8 mouse cellular contexts compared by ENCODE assay signal in genomic region chr6:30303771-30304398, GRCm38 (mm10). TPM values are rescaled to one million over a fixed set of nuclear protein-coding genes. Genes with fewer than 3 reads are reported as not detected.
DNase-seq lines count a peak whose midpoint lies in the region; ATAC-seq and TF ChIP-seq lines count a peak whose summit lies in the region.
"Not testable (repeated sequence)": the region's sequence is repeated elsewhere in the genome, so short reads cannot be mapped to it uniquely, and the experiment has no call there.

No protein-coding gene starts in this region.

- H3K27ac ChIP-seq in embryonic facial prominence, embryonic 10.5 days (replicated peaks) = peak overlapping the region; percentile 92
- H3K27ac ChIP-seq in hindbrain, postnatal 0 days = peak overlapping the region; percentile 95
- H3K27ac ChIP-seq in limb, embryonic 11.5 days (replicated peaks; ENCODE audit: low read depth, low read length) = peak overlapping the region; percentile 36
- peak overlapping the region; percentile 96 for H3K27ac ChIP-seq in neural tube, embryonic 13.5 days (replicated peaks)

- peak; percentile 55 for DNase-seq in NIH3T3 (ENCODE audit: low read depth)
- DNase-seq in embryonic facial prominence, embryonic 10.5 days (ENCODE audit: low spot score) = peak; percentile 58
- peak; percentile 17 to 21 for DNase-seq in gastrocnemius, postnatal 36 days
- DNase-seq in hindbrain, postnatal 0 days (ENCODE audit: low spot score) = peak; percentile 50
- peak; percentile 44 for DNase-seq in limb, embryonic 11.5 days (ENCODE audit: low spot score)
- DNase-seq in lung, postnatal 14 days = peak; percentile 50
- peak; percentile 55 for DNase-seq in thymus, postnatal 14 days

- intact Hi-C loops in gastrocnemius, postnatal 36 days (cut with DNase I) = loop anchor here (5.0 kb wide), 1 partner anchor 53 kb away; no protein-coding TSS in a partner anchor

- ATAC-seq in hindbrain, postnatal 0 days = not testable (repeated sequence)
- ATAC-seq in limb, embryonic 11.5 days (ENCODE audit: insufficient number of reproducible peaks, low FRiP score, low TSS enrichment, low read depth) = peak; percentile 29; the same call in 1 of the 2 replicates
- peak; percentile 74 for ATAC-seq in neural tube, embryonic 13.5 days (ENCODE audit: low read depth)

- peak overlapping the region; percentile 89 for H3K4me3 ChIP-seq in embryonic facial prominence, embryonic 10.5 days
- peak overlapping the region; percentile 72 for H3K4me3 ChIP-seq in hindbrain, postnatal 0 days (ENCODE audit: low read length)
- peak overlapping the region; percentile 81 for H3K4me3 ChIP-seq in limb, embryonic 11.5 days (ENCODE audit: low read depth, low read length)
- peak overlapping the region; percentile 87 for H3K4me3 ChIP-seq in neural tube, embryonic 13.5 days

- not testable (repeated sequence) for H3K36me3 ChIP-seq in embryonic facial prominence, embryonic 10.5 days (replicated peaks); hindbrain, postnatal 0 days (ENCODE audit: insufficient read depth, low read length); limb, embryonic 11.5 days (ENCODE audit: control insufficient read depth, insufficient read depth, low read length); neural tube, embryonic 13.5 days

- H3K9me3 ChIP-seq in embryonic facial prominence, embryonic 10.5 days; hindbrain, postnatal 0 days (ENCODE audit: low read length); limb, embryonic 11.5 days (ENCODE audit: control insufficient read depth, low read length); neural tube, embryonic 13.5 days: not testable (repeated sequence)

- under 1% methylated on average over 56 of the region's 66 CpGs for WGBS in embryonic facial prominence, embryonic 10.5 days
- WGBS in hindbrain, postnatal 0 days = 3% methylated on average over 25 of the region's 66 CpGs
- WGBS in limb, embryonic 11.5 days = under 1% methylated on average over 43 of the region's 66 CpGs
- WGBS in neural tube, embryonic 13.5 days = under 1% methylated on average over 38 of the region's 66 CpGs

- peak overlapping the region; percentile 79 for H3K9ac ChIP-seq in hindbrain, postnatal 0 days (replicated peaks; ENCODE audit: low read length)
- peak overlapping the region; percentile 78 for H3K9ac ChIP-seq in limb, embryonic 11.5 days (ENCODE audit: low read length)
- peak overlapping the region; percentile 94 for H3K9ac ChIP-seq in neural tube, embryonic 13.5 days

- not testable (repeated sequence) for TF ChIP-seq CTCF in hindbrain, postnatal 0 days (IDR thresholded peaks at IDR 0.05; ENCODE audit: low read depth)

- not testable (repeated sequence) for H3K27me3 ChIP-seq in embryonic facial prominence, embryonic 10.5 days (replicated peaks; ENCODE audit: low read depth, poor library complexity, severe bottlenecking); hindbrain, postnatal 0 days (ENCODE audit: insufficient read depth, low read length); limb, embryonic 11.5 days (ENCODE audit: control insufficient read depth, insufficient read depth, low read length); neural tube, embryonic 13.5 days

- peaks cover 57% of the 10 kb centered on the region for H3K4me1 ChIP-seq in embryonic facial prominence, embryonic 10.5 days
- H3K4me1 ChIP-seq in hindbrain, postnatal 0 days (ENCODE audit: insufficient read depth, low read length); limb, embryonic 11.5 days (ENCODE audit: control insufficient read depth, insufficient read depth, low read length): not testable (repeated sequence)
- H3K4me1 ChIP-seq in neural tube, embryonic 13.5 days (replicated peaks) = peaks cover 36% of the 10 kb centered on the region

- H3K4me2 ChIP-seq in hindbrain, postnatal 0 days (ENCODE audit: low read depth, low read length) = peak overlapping the region; percentile 94
- peak overlapping the region; percentile 61 for H3K4me2 ChIP-seq in limb, embryonic 11.5 days (ENCODE audit: low read depth, severe bottlenecking)
- peak overlapping the region; percentile 90 for H3K4me2 ChIP-seq in neural tube, embryonic 13.5 days

RNA-seq across cellular contexts. Expression of gene Ube2h, which starts 0.5 kb away (rescaled TPM):
- 34.0 and 35.4 TPM in 2 replicates for polyA plus RNA-seq in embryonic facial prominence, embryonic 10.5 days (2016; fragmentation: Nextera tagmentation; extraction: Ambion mirVana)
- 10 to 100 TPM; 50.4 to 51.2 TPM for total RNA-seq in gastrocnemius, postnatal 36 days (2021)
- total RNA-seq in hindbrain, postnatal 0 days (2014; rRNA removed) = 42.1 and 43.9 TPM in 2 replicates
- polyA plus RNA-seq in hindbrain, postnatal 0 days (2015; fragmentation: Nextera tagmentation; extraction: Ambion mirVana) = 40.3 and 41.6 TPM in 2 replicates
- 48.7 and 49.3 TPM in 2 replicates for polyA plus RNA-seq in limb, embryonic 11.5 days (2014; fragmentation: Nextera tagmentation; extraction: Ambion mirVana)
- polyA plus RNA-seq in neural tube, embryonic 13.5 days (2015; fragmentation: Nextera tagmentation; extraction: Ambion mirVana) = 62.5 and 65.8 TPM in 2 replicates

Comparison
In these comparisons a context has a peak if more than half of its experiments do, and no peak if none do; other contexts are left out.
1. H3K27ac ChIP-seq: peak in every context shown above with its lines; median percentile 96 in neural tube, embryonic 13.5 days; 95 in hindbrain, postnatal 0 days; 92 in embryonic facial prominence, embryonic 10.5 days; 36 in limb, embryonic 11.5 days.